Mouse (Mus musculus) kidney, adult 2 months (tissue): ENCODE results near the gene Mmgt2.

ENCODE experiments used
- CTCF ChIP-seq: fragments of 200-500 bp; conservative IDR thresholded peaks from 2 replicates; pipeline ENCODE4 v1.5.1; 2011; ENCODE audit warnings: low read depth, mild to moderate bottlenecking, control low read depth, low read length, moderate library complexity, mixed read lengths; ENCODE audit not compliant: insufficient read depth, insufficient read length
- POLR2A ChIP-seq: fragments of 200-500 bp; IDR thresholded peaks from one replicate; pipeline ENCODE4 v1.6.1; 2011; ENCODE audit warnings: low read depth, low read length, control low read depth

DNA sequence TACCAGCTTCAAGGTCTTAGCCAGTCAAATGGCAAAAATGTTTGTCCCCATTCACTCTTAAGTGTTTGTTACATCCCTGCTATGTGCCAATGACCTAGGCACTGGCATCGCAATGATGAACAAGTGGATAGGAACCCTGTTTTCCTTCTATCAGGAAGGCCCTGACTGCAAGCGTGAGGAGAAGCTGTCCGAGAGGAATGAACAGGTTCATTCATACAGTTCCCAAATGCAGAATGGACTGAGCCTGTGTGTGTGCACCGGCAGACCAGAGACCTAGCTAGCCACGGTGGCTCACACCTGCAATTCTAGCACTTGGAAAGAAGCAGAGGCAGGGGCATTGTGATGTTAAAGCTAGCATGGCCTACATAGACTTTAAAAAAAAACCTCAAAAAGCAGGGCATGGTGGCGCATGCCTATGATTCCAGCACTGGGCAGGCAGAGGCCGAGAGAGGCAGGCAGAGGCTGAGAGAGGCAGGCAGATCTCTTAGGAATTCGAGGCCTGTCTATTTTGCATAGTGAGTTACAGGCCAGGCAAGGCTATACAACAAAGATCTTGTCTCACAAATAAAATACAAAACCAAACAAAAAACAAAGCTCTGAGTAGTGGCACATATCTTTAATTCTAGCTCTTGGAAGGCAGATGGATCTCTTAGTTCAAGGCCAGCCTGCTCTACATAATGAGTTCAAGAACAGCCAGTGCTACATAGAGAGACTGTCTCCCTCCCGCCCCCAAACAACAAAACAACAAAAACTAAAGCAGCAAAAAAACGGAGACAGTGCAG lies 41.1 kb upstream of the Mmgt2 start:
- no peak for TF ChIP-seq POLR2A
- TF ChIP-seq CTCF: no peak
